Mouse (Mus musculus) liver, embryonic 16.5 days (tissue): ENCODE measurements around the gene Pramel4. TPM values are rescaled to one million over a fixed set of nuclear protein-coding genes. Genes with fewer than 3 reads are reported as not detected.
"Not testable (repeated sequence)": the region's sequence is repeated elsewhere in the genome, so short reads cannot be mapped to it uniquely, and the experiment has no call there.

Source experiments
- ATAC-seq: fragments of 200-750 bp; cut with Nextera tagmentation; 2 replicates; pipeline ENCODE4 v1.8.0; 2017; ENCODE audit warnings: low read depth, mild to moderate bottlenecking, moderate number of reproducible peaks, moderate library complexity
- H3K27ac ChIP-seq: fragments of 300-500 bp; sonication (generic); 2 replicates; pipeline ENCODE4 v1.5.1; 2014; ENCODE audit warnings: mild to moderate bottlenecking, low read length
- H3K27me3 ChIP-seq: fragments of 300-500 bp; sonication (generic); 2 replicates; pipeline ENCODE4 v1.6.1; 2014; ENCODE audit warnings: low read depth, low read length, mixed read lengths; ENCODE audit not compliant: control insufficient read depth, insufficient read depth
- H3K36me3 ChIP-seq: fragments of 300-500 bp; sonication (generic); 2 replicates; pipeline ENCODE4 v1.6.1; 2014; ENCODE audit warnings: mild to moderate bottlenecking; ENCODE audit not compliant: control insufficient read depth, insufficient read depth
- H3K4me1 ChIP-seq: fragments of 300-500 bp; sonication (generic); 2 replicates; pipeline ENCODE4 v1.6.1; 2014; ENCODE audit warnings: low read depth, low read length, mixed read lengths; ENCODE audit not compliant: control insufficient read depth
- H3K4me2 ChIP-seq: fragments of 300-500 bp; sonication (generic); 2 replicates; pipeline ENCODE4 v1.6.1; 2014; ENCODE audit warnings: low read depth, low read length, mixed read lengths
- H3K4me3 ChIP-seq: fragments of 300-500 bp; sonication (generic); 2 replicates; pipeline ENCODE4 v1.5.1; 2014; ENCODE audit warnings: low read depth, mild to moderate bottlenecking, low read length
- H3K9ac ChIP-seq: fragments of 300-500 bp; sonication (generic); 2 replicates; pipeline ENCODE4 v1.6.1; 2014; ENCODE audit warnings: low read depth, low read length
- H3K9me3 ChIP-seq: fragments of 300-500 bp; sonication (generic); replicated peaks from 2 replicates; pipeline ENCODE4 v1.6.1; 2016; ENCODE audit warnings: low read length; ENCODE audit not compliant: control insufficient read depth
- WGBS: fragments of 180-500 bp; shearing (Covaris S2); extraction: QIAGEN DNeasy Blood & Tissue Kit; methylation state at CpG from one replicate; pipeline ENCODE4 v1.1.7; 2014; ENCODE audit not compliant: insufficient replicate concordance; 5-methylcytosine and 5-hydroxymethylcytosine counted together
- polyA plus RNA-seq: library from polyadenylated mRNA; unstranded; fragments of >200 nt; fragmentation: Nextera tagmentation; extraction: Ambion mirVana; gene quantifications from 2 replicates; pipeline ENCODE4 v1.2.1, GENCODE M21; 2015

The Pramel4 gene
- polyA plus RNA-seq: not detected in 2 replicates

DNA sequence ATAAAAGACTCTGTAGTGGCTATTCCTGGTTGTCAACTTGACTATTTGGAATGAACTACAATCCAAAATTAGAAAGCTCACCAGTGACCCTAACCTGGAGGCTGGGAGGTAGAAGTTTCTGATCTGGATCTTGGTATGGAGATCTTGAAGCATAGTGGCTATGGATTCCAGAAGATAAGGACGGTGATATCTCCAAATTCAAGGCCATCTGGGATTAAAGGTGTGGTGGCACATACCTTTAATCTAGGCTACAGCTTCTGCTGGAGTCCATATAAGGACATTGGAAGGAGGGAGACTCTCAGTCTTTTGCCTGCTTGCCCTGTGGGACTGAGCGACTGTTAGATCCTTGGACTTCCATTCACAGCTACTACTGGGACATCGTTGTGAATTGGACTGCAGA lies at the start of gene Pramel4:
Pramel4 (plus strand) TSS at position 301 of the 400 bp plus-strand sequence.
- whole genome bisulfite sequencing: 63% methylated on average over 3 of the region's 3 CpGs
- not testable (repeated sequence) for ATAC-seq

DNA sequence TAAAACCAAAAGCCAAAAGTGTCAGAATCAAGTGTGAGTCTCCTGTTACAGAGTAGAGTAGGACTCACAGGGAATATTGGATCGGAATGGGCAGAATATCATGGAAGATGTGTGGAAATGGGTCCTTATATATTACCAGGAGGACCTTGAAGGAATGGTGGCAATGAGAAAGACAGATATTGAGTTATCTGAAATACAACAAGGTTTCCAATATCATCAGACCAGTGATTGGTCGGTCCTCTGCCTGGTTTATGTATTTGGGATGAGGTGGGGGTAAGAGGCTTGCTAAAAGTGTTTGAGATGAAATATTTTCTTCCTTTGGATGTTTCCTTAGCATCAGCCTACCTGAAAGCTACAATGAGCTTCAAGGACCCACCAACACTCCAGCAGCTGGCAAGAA lies 47.2 kb downstream of the Pramel4 start, which contains the start of gene Gm13102:
Gm13102 (plus strand) TSS at position 301 of the 400 bp plus-strand sequence.
- not testable (repeated sequence) for H3K9me3 ChIP-seq, H3K36me3 ChIP-seq, H3K4me1 ChIP-seq, H3K27ac ChIP-seq, ATAC-seq, H3K9ac ChIP-seq, H3K4me3 ChIP-seq, H3K27me3 ChIP-seq, H3K4me2 ChIP-seq
- WGBS: no CpG with 5 or more reads among the region's 2 CpGs

More for the DNA sequence above, at the start of gene Pramel4:
- not testable (repeated sequence) for H3K4me2 ChIP-seq, H3K27ac ChIP-seq, H3K9ac ChIP-seq, H3K36me3 ChIP-seq, H3K27me3 ChIP-seq, H3K9me3 ChIP-seq, H3K4me1 ChIP-seq, H3K4me3 ChIP-seq

Other genes starting within 250 kb of the Pramel4 start
- gene Gm13084, start 243.0 kb upstream of the Pramel4 start, polyA plus RNA-seq: not detected in 2 replicates
- not detected in 2 replicates for gene Gm13103, start 212.6 kb upstream of the Pramel4 start, polyA plus RNA-seq
- not detected in 2 replicates for gene Pramef6, start 158.7 kb upstream of the Pramel4 start, polyA plus RNA-seq
- gene Pramef25, start 108.1 kb upstream of the Pramel4 start, polyA plus RNA-seq: not detected in 2 replicates
- gene Gm13101, start 92.2 kb upstream of the Pramel4 start, polyA plus RNA-seq: not detected in 2 replicates
- gene Pramef17, start 64.8 kb upstream of the Pramel4 start, polyA plus RNA-seq: not detected in 2 replicates
- not detected in 2 replicates for gene Gm13102, start 47.3 kb downstream of the Pramel4 start, polyA plus RNA-seq
- not detected in 2 replicates for gene Oog3, start 103.5 kb downstream of the Pramel4 start, polyA plus RNA-seq
- gene Oog2, start 131.6 kb downstream of the Pramel4 start, polyA plus RNA-seq: not detected in 2 replicates
- gene C87977, start 154.2 kb downstream of the Pramel4 start, polyA plus RNA-seq: not detected in 2 replicates
- gene Pramel5, start 221.4 kb downstream of the Pramel4 start, polyA plus RNA-seq: not detected in 2 replicates